Mouse (Mus musculus) MEL (cell line): ENCODE measurements around the gene Klhdc9. TPM values are rescaled to one million over a fixed set of nuclear protein-coding genes. Genes with fewer than 3 reads are reported as not detected.
A peak's percentile ranks its signal among the peaks of the same experiment; 100 is the strongest.

Source experiments
- DNase-seq: peaks from one replicate; pipeline ENCODE4 v3.0.0; 2011; ENCODE audit warnings: low read depth, low spot score
- H3K27ac ChIP-seq: 2 replicates; pipeline ENCODE4 v1.5.1; 2012; ENCODE audit warnings: low read depth, mild to moderate bottlenecking, control low read depth, low read length, moderate library complexity; ENCODE audit not compliant: control insufficient read depth
- H3K27me3 ChIP-seq, 2 experiments: fragments of 150-350 bp in 1 of 2; sonication (generic) in 1 of 2; 2 replicates each; pipeline ENCODE4 v1.6.1; 2012; ENCODE audit warnings: low read length in 2 of 2, mild to moderate bottlenecking in 2 of 2, improper control_type of control experiment in 1 of 2, moderate library complexity in 1 of 2; ENCODE audit not compliant: insufficient read depth in 2 of 2, control insufficient read depth in 1 of 2
- H3K36me3 ChIP-seq, 2 experiments: 2 replicates each; pipeline ENCODE4 v1.6.1; 2012 to 2014; ENCODE audit warnings: low read length in 2 of 2, improper control_type of control experiment in 1 of 2, inconsistent platforms in 1 of 2, mild to moderate bottlenecking in 1 of 2; ENCODE audit not compliant: insufficient read depth in 2 of 2, control insufficient read depth in 1 of 2
- H3K4me1 ChIP-seq, 2 experiments: fragments of 150-350 bp in 1 of 2; sonication (generic) in 1 of 2; 2 replicates each; pipeline ENCODE4 v1.6.1; 2012; ENCODE audit warnings: low read length in 2 of 2, improper control_type of control experiment in 1 of 2, mild to moderate bottlenecking in 1 of 2; ENCODE audit not compliant: insufficient read depth in 2 of 2, control insufficient read depth in 1 of 2
- H3K4me3 ChIP-seq, 2 experiments: fragments of 150-350 bp in 1 of 2; sonication (generic) in 1 of 2; 2 replicates each; pipeline ENCODE4 v1.5.1; 2012; ENCODE audit warnings: low read depth in 2 of 2, low read length in 2 of 2, mild to moderate bottlenecking in 2 of 2, moderate library complexity in 2 of 2, control low read depth in 1 of 2, improper control_type of control experiment in 1 of 2; ENCODE audit not compliant: control insufficient read depth in 1 of 2, insufficient read depth in 1 of 2
- H3K79me2 ChIP-seq: 2 replicates; pipeline ENCODE4 v1.6.1; 2012; ENCODE audit warnings: mild to moderate bottlenecking, low read length, moderate library complexity; ENCODE audit not compliant: control insufficient read depth, poor library complexity, insufficient read depth
- H3K9ac ChIP-seq: 2 replicates; pipeline ENCODE4 v1.6.1; 2012; ENCODE audit warnings: low read depth, mild to moderate bottlenecking, control low read depth, low read length, moderate library complexity; ENCODE audit not compliant: control insufficient read depth, poor library complexity, severe bottlenecking
- H3K9me3 ChIP-seq: fragments of 150-350 bp; sonication (generic); replicated peaks from 2 replicates; pipeline ENCODE4 v1.6.1; 2012; ENCODE audit warnings: mild to moderate bottlenecking, low read length, improper control_type of control experiment, moderate library complexity; ENCODE audit not compliant: insufficient read depth
- BHLHE40 ChIP-seq: IDR thresholded peaks from 2 replicates; pipeline ENCODE4 v1.6.1; 2012; ENCODE audit warnings: low read depth, mild to moderate bottlenecking, inconsistent platforms, low read length, improper control_type of control experiment, borderline replicate concordance
- CTCF ChIP-seq, 3 experiments: IDR thresholded peaks in 2 of 3; conservative IDR thresholded peaks in 1 of 3; 2 replicates each; pipeline ENCODE4 v1.5.1; 2011 to 2012; ENCODE audit warnings: low read length in 3 of 3, low read depth in 2 of 3, mild to moderate bottlenecking in 2 of 3, improper control_type of control experiment in 1 of 3, inconsistent platforms in 1 of 3, mixed read lengths in 1 of 3, moderate library complexity in 1 of 3; ENCODE audit not compliant: control insufficient read depth in 1 of 3, insufficient read depth in 1 of 3, poor library complexity in 1 of 3, severe bottlenecking in 1 of 3
- E2F4 ChIP-seq: IDR thresholded peaks from 2 replicates; pipeline ENCODE4 v1.6.1; 2011; ENCODE audit warnings: low read depth, low read length, improper control_type of control experiment, borderline replicate concordance
- EP300 ChIP-seq, 2 experiments: IDR thresholded peaks; 2 replicates each; pipeline ENCODE4 v1.6.1; 2011; ENCODE audit warnings: improper control_type of control experiment in 2 of 2, low read length in 2 of 2, low read depth in 1 of 2, mild to moderate bottlenecking in 1 of 2
- GATA1 ChIP-seq: IDR thresholded peaks from 2 replicates; pipeline ENCODE4 v1.6.1; 2011; ENCODE audit warnings: low read depth, low read length, improper control_type of control experiment
- HCFC1 ChIP-seq: IDR thresholded peaks from 2 replicates; pipeline ENCODE4 v1.6.1; 2012; ENCODE audit warnings: low read depth, mild to moderate bottlenecking, inconsistent platforms, low read length, improper control_type of control experiment, moderate library complexity
- JUND ChIP-seq: IDR thresholded peaks from 2 replicates; pipeline ENCODE4 v1.6.1; 2011; ENCODE audit warnings: low read depth, mild to moderate bottlenecking, improper control_type of control experiment, low read length
- MAZ ChIP-seq: IDR thresholded peaks from 2 replicates; pipeline ENCODE4 v1.6.1; 2012; ENCODE audit warnings: low read depth, mild to moderate bottlenecking, inconsistent platforms, low read length, improper control_type of control experiment
- MXI1 ChIP-seq: IDR thresholded peaks from 2 replicates; pipeline ENCODE4 v1.6.1; 2011; ENCODE audit warnings: mild to moderate bottlenecking, low read depth, low read length, improper control_type of control experiment
- MYB ChIP-seq: IDR thresholded peaks from 2 replicates; pipeline ENCODE4 v1.6.1; 2011; ENCODE audit warnings: mild to moderate bottlenecking, low read depth, low read length, improper control_type of control experiment
- MYC ChIP-seq: IDR thresholded peaks from 2 replicates; pipeline ENCODE4 v1.6.1; 2011; ENCODE audit warnings: low read depth, mild to moderate bottlenecking, low read length, improper control_type of control experiment, moderate library complexity
- POLR2A ChIP-seq, 2 experiments: IDR thresholded peaks; 2 replicates each; pipeline ENCODE4 v1.6.1; 2011 to 2012; ENCODE audit warnings: low read length in 2 of 2, mild to moderate bottlenecking in 2 of 2, control low read depth in 1 of 2, improper control_type of control experiment in 1 of 2, low read depth in 1 of 2, moderate library complexity in 1 of 2; ENCODE audit not compliant: control insufficient read depth in 1 of 2, insufficient read depth in 1 of 2, poor library complexity in 1 of 2
- POLR2AphosphoS2 ChIP-seq: IDR thresholded peaks from 2 replicates; pipeline ENCODE4 v1.6.1; 2011; ENCODE audit warnings: low read length, improper control_type of control experiment
- POLR2AphosphoS5 ChIP-seq: IDR thresholded peaks from 2 replicates; pipeline ENCODE4 v1.6.1; 2012; ENCODE audit warnings: low read depth, borderline replicate concordance, mild to moderate bottlenecking, inconsistent platforms, low read length, moderate library complexity, mixed read lengths
- RAD21 ChIP-seq: IDR thresholded peaks from 2 replicates; pipeline ENCODE4 v1.6.1; 2011; ENCODE audit warnings: mild to moderate bottlenecking, low read depth, low read length, improper control_type of control experiment
- RCOR1 ChIP-seq: IDR thresholded peaks from 2 replicates; pipeline ENCODE4 v1.6.1; 2012; ENCODE audit warnings: low read depth, mild to moderate bottlenecking, inconsistent platforms, low read length, improper control_type of control experiment
- SIN3A ChIP-seq: IDR thresholded peaks from 2 replicates; pipeline ENCODE4 v1.6.1; 2012; ENCODE audit warnings: low read length, improper control_type of control experiment, inconsistent platforms
- TAL1 ChIP-seq: IDR thresholded peaks from 2 replicates; pipeline ENCODE4 v1.6.1; 2012; ENCODE audit warnings: mild to moderate bottlenecking, inconsistent platforms, low read length, moderate library complexity, mixed read lengths
- TBP ChIP-seq: IDR thresholded peaks from 2 replicates; pipeline ENCODE4 v1.8.0; 2011; ENCODE audit warnings: low read depth, low read length, improper control_type of control experiment
- UBTF ChIP-seq: IDR thresholded peaks from 2 replicates; pipeline ENCODE4 v1.6.1; 2012; ENCODE audit warnings: low read depth, mild to moderate bottlenecking, inconsistent platforms, low read length, improper control_type of control experiment, moderate library complexity, borderline replicate concordance; ENCODE audit not compliant: insufficient read depth
- ZC3H11A ChIP-seq: IDR thresholded peaks from 2 replicates; pipeline ENCODE4 v1.6.1; 2012; ENCODE audit warnings: low read depth, mild to moderate bottlenecking, inconsistent platforms, low read length, improper control_type of control experiment
- ZMIZ1 ChIP-seq: IDR thresholded peaks from 2 replicates; pipeline ENCODE4 v1.6.1; 2012; ENCODE audit warnings: low read depth, mild to moderate bottlenecking, inconsistent platforms, low read length, improper control_type of control experiment, moderate library complexity
- ZNF384 ChIP-seq: IDR thresholded peaks from 2 replicates; pipeline ENCODE4 v1.6.1; 2012; ENCODE audit warnings: low read depth, mild to moderate bottlenecking, inconsistent platforms, low read length, improper control_type of control experiment
- polyA plus RNA-seq, 2 experiments: library from polyadenylated mRNA; stranded (reverse) in 1 of 2; unstranded in 1 of 2; fragments of >175 nt in 1 of 2; fragments of >200 nt in 1 of 2; gene quantifications; 2 replicates each; pipeline versions ENCODE4 v1.2.1 to v1.2.4; 2012; ENCODE audit warnings: low replicate concordance in 2 of 2, low read depth in 1 of 2; ENCODE audit not compliant: insufficient read length in 2 of 2, insufficient read depth in 1 of 2, missing spikeins in 1 of 2
- total RNA-seq: library from RNA; depleted of rRNA; stranded (reverse); fragments of 300-350 nt; gene quantifications from 2 replicates; pipeline ENCODE4 v1.2.3, GENCODE M21; 2012

The Klhdc9 gene
- total and polyA plus RNA-seq, 3 experiments, result 0.08 TPM; not detected in 2

GRCm38 (mm10) chr1:171378298-171378697 is 17.7 kb upstream of the Klhdc9 start:
- DNase-seq, result no peak
- Histone ChIP-seq H3K36me3 (peaks cover 0 to 6% of the 10 kb centered on the region in 2 experiments; a peak in 2 of 4 replicates), H3K4me3 (no peak overlapping the region), H3K9me3 (no peaks in the 10 kb centered on the region), H3K4me1 (peaks cover 2 to 25% of the 10 kb centered on the region in 2 experiments; a peak in 3 of 4 replicates), H3K79me2 (no peaks in the 10 kb centered on the region), H3K9ac (no peak overlapping the region), H3K27ac (no peak overlapping the region), H3K27me3 (no peaks in the 10 kb centered on the region)
- TF ChIP-seq RAD21 (no peak), UBTF (no peak), POLR2AphosphoS2 (no peak), JUND (no peak)

DNA sequence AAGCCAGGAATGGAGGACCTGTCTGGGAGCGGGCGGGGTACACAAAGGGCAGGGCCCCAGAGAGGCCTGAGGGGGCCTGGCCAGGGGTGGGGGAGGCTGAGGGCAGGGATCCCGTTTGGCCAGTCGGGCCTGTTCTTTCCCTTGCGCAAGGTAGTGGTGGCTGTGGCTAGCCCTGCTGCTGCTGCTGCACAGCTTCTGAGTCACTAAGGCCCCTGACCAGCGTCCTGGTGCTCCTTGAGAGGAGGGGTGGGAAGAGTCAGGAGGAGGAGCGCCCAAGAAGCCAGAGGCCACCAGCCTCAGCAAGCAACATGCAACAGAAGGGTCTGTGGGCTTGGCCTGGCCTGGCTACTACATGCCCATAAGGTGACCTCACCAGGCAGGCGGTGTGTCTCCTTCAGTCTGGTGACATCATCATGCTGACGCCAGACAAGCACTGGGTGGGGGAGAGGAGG is 15.1 kb upstream of the Klhdc9 start:
- H3K27me3 ChIP-seq, result no peaks in the 10 kb centered on the region
- H3K79me2 ChIP-seq, result no peaks in the 10 kb centered on the region
- no peak overlapping the region for H3K4me3 ChIP-seq
- H3K9ac ChIP-seq, result no peak overlapping the region
- DNase-seq, result no peak
- no peak overlapping the region for H3K27ac ChIP-seq
- TF ChIP-seq TBP (no peak), CTCF (IDR thresholded peaks at IDR 0.05 in 2 of 3, conservative IDR thresholded peaks at IDR 0.05 in 1 of 3; ENCODE audit: control insufficient read depth in 1 of 3, insufficient read depth in 1 of 3, low read depth in 2 of 3, low read length in 3 of 3, poor library complexity in 1 of 3, severe bottlenecking in 1 of 3) (no peak), EP300 (IDR thresholded peaks at IDR 0.05; ENCODE audit: low read depth in 1 of 2, low read length in 2 of 2) (no peak), MXI1 (no peak), BHLHE40 (no peak), POLR2A (IDR thresholded peaks at IDR 0.05; ENCODE audit: control insufficient read depth in 1 of 2, insufficient read depth in 1 of 2, low read depth in 1 of 2, low read length in 2 of 2, poor library complexity in 1 of 2) (no peak), HCFC1 (no peak), POLR2AphosphoS2 (no peak), MYB (no peak), UBTF (no peak), E2F4 (no peak), ZNF384 (no peak), TAL1 (no peak)
- peaks cover 0 to 6% of the 10 kb centered on the region in 2 experiments; a peak in 2 of 4 replicates for H3K36me3 ChIP-seq
- H3K9me3 ChIP-seq, result no peaks in the 10 kb centered on the region
- peaks cover 2 to 19% of the 10 kb centered on the region in 2 experiments; a peak in 3 of 4 replicates for H3K4me1 ChIP-seq

DNA sequence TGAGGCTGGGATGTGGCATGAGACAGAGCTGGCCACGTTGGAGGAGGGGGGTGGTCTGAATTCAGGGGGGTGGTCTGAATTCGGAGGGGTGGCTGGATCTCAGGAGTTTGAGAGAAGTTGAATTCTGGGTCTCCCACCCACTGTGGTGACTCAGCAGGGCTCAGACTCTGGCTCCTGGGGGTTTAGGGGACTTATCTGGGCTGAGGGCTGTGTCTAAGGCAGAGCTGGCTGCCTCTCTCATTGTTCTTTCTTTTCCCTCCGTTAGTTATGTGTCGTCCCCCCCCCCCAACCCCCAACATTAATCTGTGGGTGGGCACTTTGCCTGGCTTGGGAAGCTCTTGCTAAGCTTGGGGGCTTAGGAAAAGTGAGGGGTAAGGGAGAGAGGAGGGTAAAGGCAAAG is 13.3 kb upstream of the Klhdc9 start:
- Histone ChIP-seq H3K79me2 (no peaks in the 10 kb centered on the region), H3K27ac (peak overlapping the region; percentile 18; the same call in 1 of the 2 replicates), H3K9ac (peak overlapping the region; percentile 65), H3K4me1 (peaks cover 2 to 9% of the 10 kb centered on the region in 2 experiments; a peak in 2 of 4 replicates), H3K4me3 (peak overlapping the region; percentile 41 to 47; a peak in 3 of 4 replicates), H3K9me3 (no peaks in the 10 kb centered on the region), H3K27me3 (no peaks in the 10 kb centered on the region), H3K36me3 (peaks cover 0 to 3% of the 10 kb centered on the region in 2 experiments; a peak in 2 of 4 replicates)
- DNase-seq, result peak; percentile 59
- TF ChIP-seq GATA1, result no peak
- no peak for TF ChIP-seq RCOR1
- TF ChIP-seq MYB, result no peak
- TF ChIP-seq POLR2AphosphoS5, result no peak
- no peak for TF ChIP-seq SIN3A
- TF ChIP-seq MYC, result no peak
- TF ChIP-seq CTCF (IDR thresholded peaks at IDR 0.05 in 2 of 3, conservative IDR thresholded peaks at IDR 0.05 in 1 of 3; ENCODE audit: control insufficient read depth in 1 of 3, insufficient read depth in 1 of 3, low read depth in 2 of 3, low read length in 3 of 3, poor library complexity in 1 of 3, severe bottlenecking in 1 of 3), result no peak
- TF ChIP-seq ZMIZ1, result no peak
- no peak for TF ChIP-seq ZC3H11A
- no peak for TF ChIP-seq MAZ
